Mouse (Mus musculus) cortical plate, adult 2 months (tissue): Measurements from ENCODE around the gene Pknox2. TPM values are rescaled to one million over a fixed set of nuclear protein-coding genes. Genes with fewer than 3 reads are reported as not detected.

Experiments used
- H3K27ac ChIP-seq: fragments of 200-500 bp; 2 replicates; pipeline ENCODE4 v1.5.1; 2012; ENCODE audit warnings: low read length, control low read depth, inconsistent platforms; ENCODE audit not compliant: insufficient read depth
- H3K4me1 ChIP-seq: fragments of 200-500 bp; 2 replicates; pipeline ENCODE4 v1.6.1; 2011; ENCODE audit warnings: low read length; ENCODE audit not compliant: control insufficient read depth, insufficient read depth
- H3K4me3 ChIP-seq: fragments of 200-500 bp; 2 replicates; pipeline ENCODE4 v1.5.1; 2011; ENCODE audit warnings: mild to moderate bottlenecking, low read length, control low read depth; ENCODE audit not compliant: insufficient read depth
- CTCF ChIP-seq: fragments of 200-500 bp; IDR thresholded peaks from 2 replicates; pipeline ENCODE4 v1.5.1; 2011; ENCODE audit warnings: mild to moderate bottlenecking, control low read depth, low read length; ENCODE audit not compliant: insufficient read depth; ENCODE audit errors: extremely low read depth
- POLR2A ChIP-seq: fragments of 200-500 bp; IDR thresholded peaks from 2 replicates; pipeline ENCODE4 v1.6.1; 2011; ENCODE audit warnings: mild to moderate bottlenecking, low read length, control low read depth; ENCODE audit not compliant: insufficient read depth; ENCODE audit errors: extremely low read depth
- polyA plus RNA-seq: library from polyadenylated mRNA; depleted of rRNA; stranded (reverse); fragments of >200 nt; gene quantifications from 2 replicates; pipeline ENCODE4 v1.2.3, GENCODE M21; 2012

The Pknox2 gene
- polyA plus RNA-seq, 1 experiment, result 80.9 TPM

- H3K27ac ChIP-seq, result no peak overlapping the region
- TF ChIP-seq POLR2A (no peak), CTCF (peak; percentile 27; the same call in 1 of the 2 replicates)
- H3K4me1 ChIP-seq, result no peaks in the 10 kb centered on the region
- no peak overlapping the region for H3K4me3 ChIP-seq
Observed at GRCm38 (mm10) chr9:37114286-37115267, 32.6 kb downstream of the Pknox2 start.

- Histone ChIP-seq H3K4me1 (peaks cover 2% of the 10 kb centered on the region), H3K4me3 (no peak overlapping the region), H3K27ac (no peak overlapping the region)
- no peak for TF ChIP-seq CTCF
- no peak for TF ChIP-seq POLR2A
Observed at GRCm38 (mm10) chr9:37107546-37107945, 39.7 kb downstream of the Pknox2 start.

GRCm38 (mm10) chr9:37106808-37107207 is 40.4 kb downstream of the Pknox2 start:
- no peak overlapping the region for H3K4me3 ChIP-seq
- H3K4me1 ChIP-seq, result peaks cover 3% of the 10 kb centered on the region
- H3K27ac ChIP-seq, result no peak overlapping the region
- no peak for TF ChIP-seq CTCF
- no peak for TF ChIP-seq POLR2A

- TF ChIP-seq POLR2A, result no peak
- TF ChIP-seq CTCF, result no peak
- no peak overlapping the region for H3K4me3 ChIP-seq
- H3K4me1 ChIP-seq, result peaks cover 5% of the 10 kb centered on the region
- no peak overlapping the region for H3K27ac ChIP-seq
Observed at GRCm38 (mm10) chr9:37104249-37104648, 43.0 kb downstream of the Pknox2 start.

- Histone ChIP-seq H3K4me1 (peaks cover 5% of the 10 kb centered on the region), H3K4me3 (no peak overlapping the region), H3K27ac (no peak overlapping the region)
- TF ChIP-seq CTCF, result no peak
- no peak for TF ChIP-seq POLR2A
Observed at GRCm38 (mm10) chr9:37103778-37104177, 43.4 kb downstream of the Pknox2 start.

- TF ChIP-seq CTCF, result no peak
- TF ChIP-seq POLR2A, result no peak
- no peak overlapping the region for H3K27ac ChIP-seq
- no peak overlapping the region for H3K4me3 ChIP-seq
- 0 out of 2 replicates have a peak, but pooled peaks cover 3% of the 10 kb centered on the region for H3K4me1 ChIP-seq
Observed at GRCm38 (mm10) chr9:37101059-37101940, 45.9 kb downstream of the Pknox2 start.

GRCm38 (mm10) chr9:37099595-37099994 is 47.6 kb downstream of the Pknox2 start:
- Histone ChIP-seq H3K4me1 (0 out of 2 replicates have a peak, but pooled peaks cover 3% of the 10 kb centered on the region), H3K4me3 (no peak overlapping the region), H3K27ac (no peak overlapping the region)
- TF ChIP-seq CTCF (no peak), POLR2A (no peak)

GRCm38 (mm10) chr9:37098600-37098999 is 48.6 kb downstream of the Pknox2 start:
- H3K4me1 ChIP-seq, result 0 out of 2 replicates have a peak, but pooled peaks cover 3% of the 10 kb centered on the region
- TF ChIP-seq POLR2A (no peak), CTCF (no peak)
- no peak overlapping the region for H3K4me3 ChIP-seq

GRCm38 (mm10) chr9:37094230-37094990 is 52.8 kb downstream of the Pknox2 start:
- Histone ChIP-seq H3K4me3 (no peak overlapping the region), H3K4me1 (no peaks in the 10 kb centered on the region), H3K27ac (no peak overlapping the region)
- TF ChIP-seq POLR2A (no peak), CTCF (no peak)

More at GRCm38 (mm10) chr9:37098600-37098999, 48.6 kb downstream of the Pknox2 start:
- H3K27ac ChIP-seq, result no peak overlapping the region
